In genomic region chr11:97955146-97955902, GRCm38 (mm10) we compare ENCODE assay signal across 18 mouse cellular contexts. TPM values are rescaled to one million over a fixed set of nuclear protein-coding genes. Genes with fewer than 3 reads are reported as not detected.
A peak's percentile ranks its signal among the peaks of the same experiment; 100 is the strongest.
DNase-seq lines count a peak whose midpoint lies in the region; ATAC-seq and TF ChIP-seq lines count a peak whose summit lies in the region.
"Had no signal": no experiment of that assay in that cellular context is flagged by ENCODE, and none has a peak within 500 bp of the region (broad histone marks: within the 10 kb centered on the region; RNA-seq: fewer than 3 reads in every experiment).

No protein-coding gene starts in this region.

- H3K4me2 ChIP-seq in neural tube, embryonic 15.5 days: no peak overlapping the region
- H3K4me2 ChIP-seq: hindbrain, embryonic 12.5 days; intestine, embryonic 15.5 days; liver, embryonic 11.5 days; neural tube, embryonic 13.5 days had no signal

- DNase-seq in B cell, adult 2 months: peak; percentile 26 to 36
- peak; percentile 78 for DNase-seq in CD4-positive helper T cell, adult 2 months (ENCODE audit: low read depth, low spot score)
- peak; percentile 69 for DNase-seq in thymus, adult 2 months
- DNase-seq in cerebellum, adult 8-10 months: no peak
- no peak for DNase-seq in left cerebral cortex, adult 11 months (ENCODE audit: low spot score)
- DNase-seq in gastrocnemius, postnatal 4 days (ENCODE audit: low spot score in 2 of 2): no peak
- DNase-seq: adrenal gland, adult 8-10 months; cerebellum, postnatal 25 days; gastrocnemius, postnatal 25 days; heart, postnatal 10 days; kidney, adult 9 months; lung, adult 18-20 months had no signal

- H3K9me3 ChIP-seq in neural tube, embryonic 15.5 days (replicated peaks): no peaks in the 10 kb centered on the region
- H3K9me3 ChIP-seq: hindbrain, embryonic 12.5 days; intestine, embryonic 15.5 days; neural tube, embryonic 13.5 days had no signal

- peaks cover 45% of the 10 kb centered on the region for H3K4me1 ChIP-seq in thymus, adult 2 months (replicated peaks; ENCODE audit: control insufficient read depth, insufficient read depth, low read length)
- peaks cover 19% of the 10 kb centered on the region for H3K4me1 ChIP-seq in neural tube, embryonic 15.5 days
- H3K4me1 ChIP-seq: intestine, embryonic 15.5 days had no signal

- WGBS in thymus, adult 2 months: 32% methylated on average over 9 of the region's 9 CpGs
- WGBS in neural tube, embryonic 15.5 days: 88% methylated on average over 9 of the region's 9 CpGs

- peaks cover 12% of the 10 kb centered on the region; the same call in 1 of the 2 replicates for H3K36me3 ChIP-seq in thymus, adult 2 months (ENCODE audit: control insufficient read depth, insufficient read depth, low read length)
- H3K36me3 ChIP-seq in neural tube, embryonic 15.5 days: no peaks in the 10 kb centered on the region
- H3K36me3 ChIP-seq: hindbrain, embryonic 12.5 days; intestine, embryonic 15.5 days; neural tube, embryonic 13.5 days had no signal

- H3K27me3 ChIP-seq in thymus, adult 2 months (ENCODE audit: control insufficient read depth, insufficient read depth, low read length): no peaks in the 10 kb centered on the region
- no peaks in the 10 kb centered on the region for H3K27me3 ChIP-seq in neural tube, embryonic 15.5 days (replicated peaks)
- H3K27me3 ChIP-seq: hindbrain, embryonic 12.5 days; intestine, embryonic 15.5 days; neural tube, embryonic 13.5 days had no signal

- peak overlapping the region; percentile 78 for H3K27ac ChIP-seq in thymus, adult 2 months (ENCODE audit: control insufficient read depth, insufficient read depth, low read length)
- H3K27ac ChIP-seq in neural tube, embryonic 15.5 days (replicated peaks): no peak overlapping the region
- H3K27ac ChIP-seq: hindbrain, embryonic 12.5 days; intestine, embryonic 15.5 days; neural tube, embryonic 13.5 days had no signal

- 0 out of 2 replicates have a peak overlapping the region, but pooled peaks have one; percentile 36 for H3K4me3 ChIP-seq in thymus, adult 2 months (ENCODE audit: control insufficient read depth, insufficient read depth, low read length)
- no peak overlapping the region for H3K4me3 ChIP-seq in neural tube, embryonic 15.5 days (replicated peaks)
- H3K4me3 ChIP-seq: hindbrain, embryonic 12.5 days; intestine, embryonic 15.5 days; neural tube, embryonic 13.5 days had no signal

- TF ChIP-seq CTCF in thymus, adult 2 months (IDR thresholded peaks at IDR 0.05; ENCODE audit: borderline replicate concordance, control insufficient read depth, extremely low read depth, insufficient read depth, low read length, poor library complexity): no peak

- TF ChIP-seq POLR2A in thymus, adult 2 months (IDR thresholded peaks at IDR 0.05; ENCODE audit: control insufficient read depth, extremely low read depth, insufficient read depth, low read length, poor library complexity): no peak

- H3K9ac ChIP-seq in neural tube, embryonic 15.5 days (replicated peaks): no peak overlapping the region
- H3K9ac ChIP-seq: hindbrain, embryonic 12.5 days; intestine, embryonic 15.5 days; neural tube, embryonic 13.5 days had no signal

- peak; percentile 97 for ATAC-seq in activated CD4-positive, CD25-positive, alpha-beta regulatory T cell, adult 4 months
- ATAC-seq in neural tube, embryonic 15.5 days (ENCODE audit: low FRiP score): no peak
- ATAC-seq: intestine, embryonic 15.5 days had no signal

RNA-seq across cellular contexts. Expression of gene Plxdc1, which starts 30.9 kb away (rescaled TPM):
- polyA plus RNA-seq in activated CD4-positive, CD25-positive, alpha-beta regulatory T cell, adult 4 months (2017; shearing (Covaris generic)): 1 to 10 TPM; 5.8 to 6.4 TPM
- 77.5 and 94.1 TPM in 2 replicates for polyA plus RNA-seq in thymus, adult 2 months (2012; rRNA removed)
- polyA plus RNA-seq in neural tube, embryonic 15.5 days (2015; fragmentation: Nextera tagmentation; extraction: Ambion mirVana): 1.1 and 1.8 TPM in 2 replicates
- 1 to 10 TPM; 7.1 to 7.6 TPM for total RNA-seq in gastrocnemius, postnatal 4 days (2021)

RNA-seq across cellular contexts. Expression of gene Arl5c, which starts 40.7 kb away (rescaled TPM):
- polyA plus RNA-seq in activated CD4-positive, CD25-positive, alpha-beta regulatory T cell, adult 4 months (2017; shearing (Covaris generic)): 10 to 100 TPM; 70.4 to 78.5 TPM
- 181 and 217 TPM in 2 replicates for polyA plus RNA-seq in thymus, adult 2 months (2012; rRNA removed)
- polyA plus RNA-seq in neural tube, embryonic 15.5 days (2015; fragmentation: Nextera tagmentation; extraction: Ambion mirVana): 11.8 and 14.0 TPM in 2 replicates
- 1 to 10 TPM; 1.5 to 1.9 TPM for total RNA-seq in gastrocnemius, postnatal 4 days (2021)

Comparison
In these comparisons a context has a peak if more than half of its experiments do, and no peak if none do; other contexts are left out.
1. DNase-seq: peak in B cell, adult 2 months (2 of 2), CD4-positive helper T cell, adult 2 months (single experiment) and thymus, adult 2 months (single experiment); none in cerebellum, adult 8-10 months (single experiment), left cerebral cortex, adult 11 months (single experiment) and gastrocnemius, postnatal 4 days (0 of 2).
2. RNA of gene Plxdc1, which starts 30.9 kb away (polyA plus RNA-seq): 77.5 to 94.1 TPM in thymus, adult 2 months; 5.8 to 6.4 TPM in activated CD4-positive, CD25-positive, alpha-beta regulatory T cell, adult 4 months and 1.1 to 1.8 TPM in neural tube, embryonic 15.5 days; every median in the first group is over 10 times any median in the second.